Mouse (Mus musculus): ENCODE measurements at regions not wholly inside any gene's neighbourhood (a gene's known extent, or its start where the extent isn't known, plus 50 kb on each side); places are given as distances from the start of the nearest gene placed in this dataset.

DNA sequence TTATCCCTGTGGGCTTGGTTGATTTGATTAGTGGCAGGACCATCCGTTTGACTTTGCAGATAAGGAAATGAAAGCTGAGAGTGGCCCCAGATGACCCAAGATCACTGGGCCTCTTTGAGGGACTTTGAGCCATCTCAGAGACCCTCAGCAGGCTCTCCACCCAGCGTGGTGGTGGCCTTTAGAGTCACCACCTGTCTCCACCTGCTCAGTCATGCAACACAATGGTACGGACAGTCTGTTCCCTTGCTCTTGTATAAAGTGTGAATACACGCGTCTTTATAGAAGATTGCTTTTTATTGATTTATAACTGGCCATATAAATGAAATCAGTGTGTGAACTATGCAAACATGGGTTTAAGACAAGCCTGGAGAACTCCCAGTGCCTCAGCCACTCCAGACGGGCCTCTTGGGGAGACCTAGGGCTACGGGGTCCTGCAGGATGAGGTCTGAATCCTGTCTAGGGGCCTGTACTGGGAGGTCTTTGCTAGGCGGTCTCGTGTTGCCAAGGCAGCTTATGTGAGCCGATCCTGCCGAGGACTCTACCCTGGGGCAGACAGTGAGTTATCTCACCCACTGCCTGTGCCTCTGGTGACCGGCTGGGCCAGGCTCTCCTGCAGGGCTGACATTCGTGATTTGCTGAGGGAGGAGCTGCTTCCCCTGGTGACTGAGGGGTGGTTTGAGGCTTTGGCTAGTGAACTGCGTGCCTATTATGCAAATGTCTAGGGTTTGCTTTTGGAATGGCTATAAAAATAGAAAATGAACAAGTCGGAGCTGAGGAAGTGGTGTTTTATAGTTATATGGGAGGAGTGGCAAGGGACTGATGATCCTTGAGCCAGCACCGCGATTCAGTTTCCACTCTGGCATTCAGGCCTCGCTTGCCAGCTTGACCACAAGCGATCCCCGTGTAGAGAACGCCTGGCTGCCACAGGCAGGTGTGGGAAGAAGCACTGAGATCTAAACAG is 176.5 kb downstream of the Fam43a start:
- no peak for DNase-seq

DNA sequence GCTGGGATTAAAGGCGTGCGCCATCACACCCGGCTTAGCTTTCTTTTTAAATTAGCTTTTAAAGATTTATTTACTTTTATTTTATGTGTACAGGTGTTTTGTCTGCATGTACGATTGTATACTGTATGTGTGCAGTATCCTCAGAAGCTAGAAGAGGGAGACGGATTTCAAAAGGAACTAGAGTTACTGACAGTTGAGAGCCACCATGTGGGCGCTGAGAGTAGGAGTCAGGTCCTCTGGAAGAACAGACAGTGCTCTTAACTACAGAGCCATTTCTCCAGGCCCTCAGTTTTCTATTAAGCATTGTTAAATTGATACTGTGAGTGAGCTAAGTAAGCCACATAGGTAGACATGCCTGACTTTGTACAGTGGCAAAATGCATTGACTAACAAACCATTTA is 177.9 kb downstream of the Fam43a start:
- no peak for DNase-seq

DNA sequence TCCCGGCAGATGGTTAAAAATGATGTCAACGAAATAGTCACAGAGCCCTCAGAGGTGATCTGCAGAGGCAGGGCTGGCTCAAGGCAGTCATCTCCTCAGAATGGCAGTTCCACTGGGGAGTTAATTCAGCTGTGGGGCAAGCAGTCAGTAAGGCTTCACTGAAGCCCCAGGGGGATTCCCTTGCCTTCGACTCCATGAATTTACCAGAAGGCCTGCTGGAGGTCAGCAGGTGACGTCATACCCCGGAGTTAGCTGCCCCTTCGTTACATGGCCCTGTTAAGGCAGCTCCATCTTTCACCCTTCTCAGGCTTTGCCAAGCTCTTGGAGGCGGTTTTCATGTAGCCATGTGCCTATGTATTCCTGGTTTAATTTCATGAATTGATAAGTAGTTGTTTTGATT is 178.6 kb downstream of the Fam43a start:
- DNase-seq, result no peak

DNA sequence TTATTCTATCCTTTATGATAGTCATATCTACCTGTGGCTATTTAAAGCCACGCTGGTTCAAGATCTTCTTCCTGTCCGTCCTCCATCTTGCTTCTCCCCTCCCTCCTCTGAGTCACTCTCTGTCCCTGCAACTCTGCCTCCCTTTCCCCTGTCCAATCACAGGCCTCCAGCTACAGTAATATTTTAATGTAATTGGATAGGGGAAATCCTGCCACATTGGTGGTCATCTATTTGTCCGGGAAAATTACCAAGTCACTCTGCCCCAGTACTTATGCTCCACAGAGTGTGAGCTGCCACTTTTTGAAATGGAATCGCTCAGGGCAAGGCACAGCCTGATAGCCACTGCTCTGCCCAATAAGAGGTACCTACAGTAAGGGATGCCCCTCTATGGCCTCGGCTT is 179.4 kb downstream of the Fam43a start:
- DNase-seq, result no peak

DNA sequence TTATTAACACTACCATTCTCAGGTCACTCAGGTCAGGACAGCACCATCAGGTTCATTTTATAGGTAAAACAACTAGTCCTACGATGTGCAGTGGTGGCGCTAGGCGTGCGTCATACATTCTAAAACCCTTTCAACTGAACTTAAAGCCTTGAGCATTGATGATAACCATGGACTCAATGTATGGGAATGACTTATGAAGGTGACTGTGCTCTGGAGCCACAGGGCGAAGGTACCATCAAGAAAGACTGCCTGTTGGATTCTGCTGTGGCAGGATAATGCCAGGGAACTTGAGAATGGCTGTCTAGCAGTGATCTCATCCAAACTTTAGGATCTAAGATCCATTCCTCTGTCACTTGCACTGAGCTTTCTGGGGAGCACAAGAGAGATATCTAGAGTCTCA is 184.7 kb downstream of the Fam43a start:
- no peak for DNase-seq

DNA sequence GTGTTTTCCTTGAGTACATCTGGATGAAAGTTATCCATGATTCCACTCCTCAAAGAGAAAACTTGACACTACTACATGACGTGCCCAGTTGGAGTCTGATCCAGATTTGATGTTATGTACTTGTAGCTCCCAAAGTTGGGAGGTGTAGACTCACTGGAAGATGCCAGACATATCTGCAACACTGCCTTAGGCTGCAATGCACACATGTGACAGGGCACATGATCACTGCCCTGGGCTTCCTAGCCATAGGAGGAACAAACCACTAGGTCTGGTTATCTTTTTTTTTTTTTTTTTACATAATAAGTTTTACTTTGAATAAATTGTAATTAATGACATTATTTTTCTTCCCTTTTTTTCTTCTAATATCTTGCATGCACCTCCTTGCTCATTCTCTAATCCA is 185.4 kb downstream of the Fam43a start:
- DNase-seq, result no peak

DNA sequence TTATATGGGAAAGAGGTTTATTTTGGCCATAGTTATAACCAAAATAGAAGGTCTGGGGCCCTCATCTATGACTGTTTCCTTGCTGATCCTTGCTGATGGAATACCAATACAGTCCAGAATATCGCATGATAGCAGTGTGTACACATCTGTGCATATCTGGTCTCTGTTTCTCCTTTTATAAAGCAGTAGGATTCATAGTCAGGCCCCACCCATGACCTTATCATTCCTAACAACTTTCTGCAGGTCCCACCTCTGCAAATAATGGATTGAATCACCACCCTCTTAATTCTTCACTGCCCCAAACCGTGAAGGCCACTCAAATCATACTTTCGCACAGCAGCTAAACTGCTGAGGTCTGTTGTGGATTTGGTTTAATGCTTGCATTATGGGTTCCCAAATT is 186.5 kb downstream of the Fam43a start:
- no peak for DNase-seq

DNA sequence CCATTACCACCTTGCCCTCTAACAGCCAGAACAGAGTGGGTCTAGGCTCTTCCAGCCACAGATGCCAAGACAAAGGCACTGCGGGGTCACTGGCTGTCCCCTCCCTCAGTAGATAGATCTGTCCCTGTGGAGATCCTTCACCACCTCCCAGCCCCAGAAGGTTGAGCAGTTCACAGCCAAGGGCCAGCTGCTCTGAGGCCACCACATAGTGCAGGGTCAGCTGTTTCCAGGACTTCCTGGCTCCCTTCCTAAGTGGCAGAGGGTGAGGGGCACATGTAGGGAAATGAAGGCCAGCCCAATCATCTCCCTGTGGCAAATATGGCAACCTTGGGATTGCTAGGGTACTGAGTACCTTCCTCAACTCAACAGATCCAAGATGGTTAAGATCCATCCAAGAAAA is 187.8 kb downstream of the Fam43a start:
- no peak for DNase-seq

DNA sequence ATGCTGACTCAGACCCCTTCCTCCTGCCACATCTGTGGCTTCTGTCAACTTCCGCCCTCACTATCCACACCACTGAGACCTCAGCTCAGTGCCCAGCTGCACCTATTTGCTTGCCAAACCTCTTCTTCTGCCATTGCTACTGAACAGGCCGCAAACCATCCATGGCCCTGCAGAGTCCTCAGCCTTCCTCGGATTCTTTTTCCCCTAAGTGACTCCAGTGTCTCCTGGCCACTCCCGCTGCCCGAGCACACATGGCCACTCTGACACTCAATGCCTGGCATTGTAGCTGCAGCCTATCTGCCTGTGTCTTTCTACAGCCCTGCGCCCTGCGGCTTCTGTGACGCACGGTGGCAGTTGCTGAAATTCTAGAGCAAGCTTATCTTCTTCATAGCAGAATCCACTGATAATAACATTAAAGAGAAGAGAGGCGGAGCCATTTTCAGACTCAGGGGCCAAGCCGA is 188.8 kb downstream of the Fam43a start:
- DNase-seq, result no peak

DNA sequence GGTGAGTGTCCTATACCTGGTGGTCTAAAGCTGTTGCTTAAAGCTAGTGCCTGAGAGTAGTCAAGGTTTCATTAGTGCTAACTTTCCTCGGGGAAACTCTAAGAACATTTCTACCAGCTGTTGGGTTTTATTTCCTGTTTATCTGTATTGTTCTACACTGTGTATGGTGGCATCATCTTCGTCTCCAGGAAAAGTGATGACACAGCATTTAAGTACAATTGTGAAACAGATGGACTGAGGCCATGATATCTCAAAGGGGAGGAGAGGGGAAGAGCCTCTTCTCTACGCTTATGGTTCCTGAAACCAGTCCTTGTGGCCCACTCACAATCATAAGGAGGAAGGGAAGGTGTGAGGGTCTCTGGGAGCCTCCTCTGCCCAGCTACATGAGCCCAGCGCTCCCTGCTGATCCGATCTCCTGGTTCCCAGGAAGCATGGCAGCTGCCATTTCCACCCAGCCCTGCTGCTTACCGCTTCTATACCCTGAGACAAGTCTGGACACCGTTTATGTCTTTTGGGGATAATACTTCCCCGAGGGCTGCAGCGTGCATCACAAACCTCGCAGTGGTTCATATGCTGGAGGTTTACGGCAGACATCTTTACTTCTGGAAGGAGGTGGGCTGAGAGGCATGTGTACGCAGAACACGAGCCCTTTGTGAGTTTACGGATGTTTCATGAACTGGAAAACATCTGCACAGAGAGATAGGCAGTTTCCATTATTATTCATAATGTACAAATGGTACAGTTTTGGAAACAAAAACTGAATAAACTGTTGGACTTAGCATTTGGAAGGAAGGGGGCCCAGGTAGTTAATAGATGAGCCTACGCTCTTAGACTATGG is 189.6 kb downstream of the Fam43a start:
- no peak for DNase-seq

DNA sequence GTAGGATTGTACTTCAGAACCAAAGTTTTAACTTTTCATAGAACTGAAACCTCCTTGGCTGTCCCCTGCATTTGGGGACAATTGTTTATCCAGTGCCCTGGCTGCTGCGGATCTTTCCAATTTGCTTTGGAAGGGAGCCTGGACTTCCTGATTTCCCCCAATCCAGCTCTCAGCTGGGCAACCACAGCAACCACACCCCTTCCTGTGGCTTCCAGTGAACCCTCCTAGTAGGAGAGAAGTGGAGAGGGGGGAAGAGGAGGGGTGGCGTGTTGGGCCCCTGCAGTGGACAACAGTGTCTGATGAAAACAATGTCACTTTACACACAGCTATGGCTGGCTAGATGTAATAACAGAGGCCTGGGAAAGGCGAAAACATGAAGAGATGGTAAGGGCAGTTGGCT is 190.5 kb downstream of the Fam43a start:
- DNase-seq, result peak in 1 of 2 experiments; percentile 57

DNA sequence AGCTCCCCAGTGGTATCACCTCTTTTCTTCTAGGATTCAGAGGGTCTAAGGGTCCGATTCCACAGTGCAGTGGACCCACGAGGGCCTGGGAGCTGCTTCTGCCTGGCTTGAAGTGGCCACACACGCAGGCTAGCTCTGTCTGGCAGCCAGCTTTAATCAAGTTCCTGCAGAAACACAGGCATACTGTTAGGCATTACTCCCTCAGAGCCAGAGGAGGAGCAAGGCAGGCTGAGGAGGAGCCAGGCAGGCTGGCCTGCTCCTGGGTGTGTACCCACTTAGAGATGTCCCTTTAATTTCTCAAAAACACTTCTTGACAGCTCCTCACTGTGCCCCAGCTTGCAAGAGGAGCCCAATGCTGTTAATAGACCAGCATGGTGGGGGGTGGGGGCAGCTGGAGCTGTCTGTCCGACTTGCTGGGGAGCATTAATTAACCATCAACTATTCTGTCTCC is 191.1 kb downstream of the Fam43a start:
- no peak for DNase-seq

DNA sequence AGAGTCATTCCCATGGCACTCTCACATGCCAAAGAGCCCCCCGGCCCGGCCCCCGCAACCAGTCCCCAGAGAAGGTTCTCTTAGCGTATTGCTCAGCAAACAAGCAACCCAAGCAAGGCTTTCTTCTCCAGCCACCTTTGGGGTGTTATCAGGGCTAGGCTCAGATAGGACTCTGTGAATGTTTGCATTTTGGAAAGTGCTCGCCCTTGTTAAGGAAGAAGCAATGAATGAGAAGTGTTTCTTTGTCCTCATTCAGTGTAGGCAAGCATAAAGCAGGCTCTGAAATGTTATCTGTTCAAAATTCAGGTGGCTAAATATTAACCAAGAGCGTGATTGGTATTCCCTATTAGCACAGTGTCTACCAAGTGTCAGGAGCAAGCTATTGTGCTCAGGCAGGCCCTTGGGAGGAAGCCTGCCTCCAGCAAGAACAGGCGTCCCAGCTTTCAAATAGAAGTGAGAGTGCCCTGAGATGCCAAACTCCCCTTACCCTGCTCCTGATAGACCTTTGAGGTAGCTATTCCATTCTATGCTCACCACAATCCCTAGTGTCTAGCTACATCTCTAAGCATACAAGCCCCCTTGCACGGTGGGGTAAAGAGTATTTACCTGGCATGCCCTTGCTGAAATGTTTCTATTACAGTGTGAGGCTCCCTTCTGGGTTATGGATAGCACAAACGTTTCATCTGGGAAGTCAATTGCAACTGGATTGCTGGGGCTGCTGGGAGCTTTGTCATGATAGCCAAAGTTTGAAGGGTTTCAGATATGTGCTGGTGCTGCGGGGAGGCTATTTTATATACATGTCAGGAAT is 191.7 kb downstream of the Fam43a start:
- no peak for DNase-seq

DNA sequence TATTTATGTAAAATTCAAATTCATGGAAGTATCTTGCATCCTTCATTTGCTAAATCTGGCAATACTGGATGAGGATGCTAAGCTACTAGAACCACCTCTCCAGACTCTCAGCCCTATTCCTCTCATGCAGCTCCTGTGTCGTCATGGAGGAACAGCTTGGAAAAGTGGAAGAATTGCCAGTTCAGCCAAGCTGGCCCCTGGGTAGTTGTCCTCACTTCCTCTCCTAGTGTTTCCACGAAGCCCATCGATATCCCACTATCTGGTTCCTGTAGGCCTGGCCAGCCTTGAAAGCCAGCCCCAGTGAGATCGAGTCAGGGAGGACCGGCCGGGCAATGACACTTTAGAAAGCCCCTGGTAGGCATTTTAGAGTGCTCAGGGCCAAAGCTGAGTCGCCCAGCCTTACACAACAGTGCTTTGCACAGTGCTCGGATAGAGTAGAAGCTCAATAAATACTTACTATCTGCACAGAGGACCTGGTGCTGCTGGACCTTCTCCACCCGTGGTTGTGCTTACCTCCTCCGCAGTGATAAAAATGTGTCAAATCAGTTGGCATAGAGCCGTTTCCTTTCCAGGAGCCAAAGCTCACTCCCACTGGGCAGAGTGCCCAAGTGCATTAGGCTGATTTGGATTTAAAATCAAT is 193.3 kb downstream of the Fam43a start:
- no peak for DNase-seq

DNA sequence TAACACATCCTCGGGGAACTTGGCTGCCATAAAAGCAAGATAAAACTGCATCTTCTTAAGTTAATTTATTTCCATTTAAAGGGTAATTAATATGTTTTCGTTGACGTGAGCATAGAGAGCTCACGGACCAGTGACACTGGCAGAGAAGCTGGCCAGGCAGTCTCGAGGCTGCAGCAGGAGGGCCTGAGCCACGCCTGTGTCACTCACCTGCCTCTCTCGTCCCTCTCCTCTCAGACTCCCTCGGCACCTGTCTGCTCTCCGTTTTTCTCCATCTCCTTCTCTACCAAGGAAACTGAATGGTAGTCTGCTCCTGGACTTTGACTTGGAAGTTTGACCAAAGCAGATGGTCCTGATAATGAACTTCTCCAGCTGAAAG is 193.8 kb downstream of the Fam43a start:
- DNase-seq, result no peak

DNA sequence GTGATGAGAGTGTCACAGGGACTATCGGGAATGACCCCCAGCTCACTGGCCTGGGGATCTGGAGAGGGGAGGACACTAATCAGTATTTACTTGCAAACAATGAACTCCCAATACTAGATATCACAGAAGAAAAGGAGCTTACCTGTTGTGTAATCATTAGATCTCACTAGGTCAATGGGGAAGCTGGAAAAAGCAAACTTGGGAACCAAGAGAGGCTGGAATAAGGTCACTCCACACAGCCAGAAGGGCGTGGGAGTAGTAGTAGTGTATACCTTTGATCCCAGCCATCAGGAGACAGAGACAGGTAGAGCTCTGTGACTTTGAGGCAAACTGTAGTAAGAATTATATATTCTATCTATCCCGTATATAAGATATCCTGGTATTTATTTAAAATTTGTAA is 194.3 kb downstream of the Fam43a start:
- DNase-seq, result no peak

DNA sequence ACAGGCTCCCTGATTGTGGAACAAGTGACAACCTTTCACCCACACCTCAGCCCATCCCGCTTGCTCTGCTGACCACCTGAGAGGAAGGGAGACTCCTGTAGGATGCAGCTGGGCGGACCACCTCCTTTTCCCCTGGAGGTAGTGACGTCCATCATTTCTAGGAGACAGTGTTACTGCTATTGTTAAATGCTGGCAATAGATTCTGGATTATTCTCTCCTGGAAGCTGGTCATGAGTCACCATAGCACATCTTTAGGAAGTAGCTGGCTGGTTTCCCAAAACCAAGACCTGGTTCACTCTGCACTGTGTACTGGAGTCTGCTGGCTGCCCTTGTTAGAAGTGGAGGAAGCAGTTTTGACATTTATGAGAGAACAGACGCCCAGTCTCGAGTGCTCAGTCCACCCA is 196.0 kb downstream of the Fam43a start:
- DNase-seq, result peak; percentile 34 to 65

DNA sequence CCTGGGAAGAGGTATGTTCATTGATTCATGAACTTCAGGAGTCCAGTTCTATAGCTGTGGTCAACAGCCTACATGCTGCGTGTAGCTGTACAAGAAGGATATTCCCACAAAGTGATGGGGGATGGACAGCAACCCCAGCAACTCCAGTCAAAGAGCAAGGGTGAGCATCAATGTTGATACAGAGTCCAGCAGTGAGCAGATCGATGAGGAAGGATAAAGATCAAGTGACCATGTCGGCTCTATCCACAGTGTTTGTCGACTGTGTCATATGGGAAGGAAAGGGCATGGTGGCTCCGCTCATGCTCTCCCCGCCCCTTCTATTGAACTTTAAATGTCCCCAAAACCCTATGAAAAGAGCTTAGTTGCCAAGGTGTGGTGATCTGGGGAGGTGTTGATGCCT is 196.6 kb downstream of the Fam43a start:
- DNase-seq, result no peak

DNA sequence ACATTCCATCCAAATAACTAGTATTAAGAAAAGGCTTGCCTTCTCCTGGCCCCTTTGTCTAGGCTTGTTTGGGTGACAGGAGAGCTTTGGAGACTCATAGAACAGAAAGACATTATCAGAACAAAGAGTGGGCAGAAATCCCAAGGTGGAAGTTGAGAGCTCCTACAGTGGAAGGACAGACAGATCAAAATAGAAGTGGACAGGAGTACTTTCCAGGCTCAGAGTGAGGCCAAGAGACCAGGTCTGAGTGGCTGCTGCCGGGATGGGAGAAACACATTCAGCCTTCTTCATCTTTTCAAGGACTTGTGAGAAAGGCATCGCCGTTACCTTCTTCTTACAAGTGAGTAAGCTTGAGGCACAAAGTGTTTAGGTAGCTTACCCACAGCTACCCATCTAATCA is 197.5 kb downstream of the Fam43a start:
- no peak for DNase-seq

DNA sequence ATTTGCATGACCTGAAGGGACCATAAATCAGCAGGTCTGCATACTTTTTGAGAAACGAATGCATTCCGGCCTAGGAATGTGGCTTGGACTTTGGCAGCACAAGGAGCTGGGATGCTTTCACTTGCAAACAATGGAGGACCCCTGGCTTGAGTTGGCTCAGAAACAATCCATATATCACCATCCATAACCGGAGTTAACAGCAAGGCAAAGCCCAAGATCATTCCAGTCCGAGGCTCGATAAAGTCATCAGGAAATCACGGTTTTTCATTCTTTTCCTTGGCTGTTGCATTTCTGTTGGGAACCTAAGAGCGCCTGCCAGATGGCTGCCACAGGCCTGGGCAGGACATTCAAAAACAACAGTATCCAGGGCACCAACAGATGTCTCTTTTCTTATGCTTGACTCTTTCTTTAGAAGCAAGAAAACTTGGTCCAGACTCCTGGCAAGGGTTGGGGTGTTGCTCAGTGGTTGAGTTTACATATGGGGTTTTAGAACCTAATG is 198.5 kb downstream of the Fam43a start:
- DNase-seq, result peak in 1 of 2 experiments; percentile 49

DNA sequence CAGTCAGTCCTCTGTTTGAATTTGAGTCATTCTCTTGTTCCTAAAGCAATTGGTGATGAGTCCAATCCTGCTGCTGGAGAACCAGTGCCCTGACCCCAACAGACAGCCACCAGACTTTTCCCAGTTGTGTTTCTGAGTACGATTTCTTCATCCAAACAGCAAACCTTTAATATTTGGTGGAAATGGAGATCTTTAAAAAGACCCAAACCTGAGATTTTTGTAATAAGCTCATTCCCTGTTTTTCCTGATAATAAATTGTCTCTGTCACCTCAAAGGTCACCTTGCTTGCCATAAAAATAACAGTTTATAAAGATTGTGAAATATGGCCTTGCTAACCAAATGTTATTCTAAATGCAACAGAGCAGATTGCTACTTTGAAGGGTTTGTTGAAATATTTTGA is 199.0 kb downstream of the Fam43a start:
- DNase-seq, result no peak

All from kidney, adult 8-10 months (tissue).